Mouse (Mus musculus) liver, embryonic 14.5 days (tissue): ENCODE measurements around the gene Arrb1.
"Not testable (repeated sequence)": the region's sequence is repeated elsewhere in the genome, so short reads cannot be mapped to it uniquely, and the experiment has no call there.

Source experiments
- CTCF ChIP-seq: IDR thresholded peaks from 2 replicates; pipeline ENCODE4 v1.5.1; 2016; ENCODE audit warnings: antibody characterized with exemption, low read depth, control low read depth
- EP300 ChIP-seq: IDR thresholded peaks from 2 replicates; pipeline ENCODE4 v1.6.1; 2016; ENCODE audit warnings: antibody characterized with exemption, low read depth

DNA sequence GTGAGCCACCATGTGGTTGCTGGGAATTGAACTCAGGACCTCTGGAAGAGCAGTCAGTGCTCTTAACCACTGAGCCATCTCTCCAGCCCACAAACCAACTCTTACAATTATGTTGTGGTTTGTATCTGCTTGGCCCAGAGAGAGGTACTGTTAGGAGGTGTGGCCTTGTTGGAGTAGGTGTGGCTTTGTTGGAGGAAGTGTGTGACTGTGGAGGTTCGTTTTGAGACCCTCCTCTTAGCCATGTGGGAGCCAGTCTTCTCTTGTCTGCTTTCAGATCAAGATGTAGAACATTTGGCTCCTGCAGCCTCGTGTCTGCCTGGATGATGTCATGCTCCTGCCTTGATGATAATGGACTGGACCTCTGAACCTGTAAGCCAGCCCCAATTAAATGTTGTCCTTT lies 27.1 kb upstream of the Arrb1 start:
- TF ChIP-seq CTCF, EP300: not testable (repeated sequence)
